Mouse (Mus musculus) spleen, adult 2 months (tissue): Measurements from ENCODE around the gene Slc44a2.

Experiments used
- CTCF ChIP-seq: fragments of 200-500 bp; IDR thresholded peaks from 2 replicates; pipeline ENCODE4 v1.5.1; 2011; ENCODE audit warnings: mild to moderate bottlenecking, inconsistent platforms; ENCODE audit not compliant: insufficient read depth, insufficient read length, insufficient replicate concordance; ENCODE audit errors: extremely low read depth
- POLR2A ChIP-seq: fragments of 200-500 bp; IDR thresholded peaks from 2 replicates; pipeline ENCODE4 v1.6.1; 2011; ENCODE audit warnings: low read depth, low read length, inconsistent platforms

DNA sequence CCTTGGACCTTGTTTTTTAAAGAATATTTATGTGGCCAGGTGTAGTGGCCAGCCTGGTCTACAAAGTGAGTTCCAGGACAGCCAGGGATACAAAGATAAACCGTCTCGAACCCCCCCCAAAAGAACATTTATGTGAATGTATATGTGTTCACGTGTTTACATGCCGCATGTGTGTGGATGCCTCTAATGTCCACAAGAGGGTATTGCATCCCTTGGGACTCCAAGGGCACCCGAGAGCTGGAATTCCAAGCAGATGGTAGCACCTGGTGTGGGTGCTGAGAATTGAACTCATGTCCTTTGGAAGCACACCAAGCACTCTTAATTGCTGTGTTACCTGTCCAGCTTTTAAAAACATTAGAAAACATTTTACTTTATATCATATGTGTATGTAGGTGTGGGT lies 36.9 kb upstream of the Slc44a2 start:
- TF ChIP-seq CTCF = no peak
- TF ChIP-seq POLR2A = no peak
